Mouse (Mus musculus) liver, embryonic 15.5 days (tissue): ENCODE measurements around the gene Cfap126. TPM values are rescaled to one million over a fixed set of nuclear protein-coding genes. Genes with fewer than 3 reads are reported as not detected.
A peak's percentile ranks its signal among the peaks of the same experiment; 100 is the strongest.

Source experiments
- ATAC-seq: fragments of 200-750 bp; cut with Nextera tagmentation; 2 replicates; pipeline ENCODE4 v1.8.0; 2017; ENCODE audit warnings: moderate number of reproducible peaks, mild to moderate bottlenecking, moderate library complexity; ENCODE audit not compliant: insufficient read depth
- H3K27ac ChIP-seq: fragments of 300-500 bp; sonication (generic); replicated peaks from 2 replicates; pipeline ENCODE4 v1.5.1; 2015; ENCODE audit warnings: mild to moderate bottlenecking, inconsistent platforms
- H3K27me3 ChIP-seq: fragments of 300-500 bp; sonication (generic); 2 replicates; pipeline ENCODE4 v1.6.1; 2015; ENCODE audit warnings: mild to moderate bottlenecking, inconsistent platforms
- H3K36me3 ChIP-seq: fragments of 300-500 bp; sonication (generic); replicated peaks from 2 replicates; pipeline ENCODE4 v1.6.1; 2015; ENCODE audit warnings: moderate library complexity, mild to moderate bottlenecking, inconsistent platforms
- H3K4me1 ChIP-seq: fragments of 300-500 bp; sonication (generic); replicated peaks from 2 replicates; pipeline ENCODE4 v1.6.1; 2015; ENCODE audit warnings: inconsistent platforms
- H3K4me2 ChIP-seq: fragments of 300-500 bp; sonication (generic); 2 replicates; pipeline ENCODE4 v1.6.1; 2015; ENCODE audit warnings: moderate library complexity, mild to moderate bottlenecking, inconsistent platforms
- H3K4me3 ChIP-seq: fragments of 300-500 bp; sonication (generic); replicated peaks from 2 replicates; pipeline ENCODE4 v1.5.1; 2015; ENCODE audit warnings: mild to moderate bottlenecking, inconsistent platforms
- H3K9ac ChIP-seq: fragments of 300-500 bp; sonication (generic); 2 replicates; pipeline ENCODE4 v1.6.1; 2015; ENCODE audit warnings: moderate library complexity, mild to moderate bottlenecking, inconsistent platforms
- H3K9me3 ChIP-seq: fragments of 300-500 bp; sonication (generic); replicated peaks from 2 replicates; pipeline ENCODE4 v1.6.1; 2016; ENCODE audit warnings: inconsistent platforms
- WGBS: fragments of 180-500 bp; shearing (Covaris S2); methylation state at CpG from one replicate; pipeline ENCODE4 v1.1.7; 2015; ENCODE audit warnings: mixed read lengths; ENCODE audit not compliant: insufficient replicate concordance; 5-methylcytosine and 5-hydroxymethylcytosine counted together
- polyA plus RNA-seq: library from polyadenylated mRNA; unstranded; fragments of >200 nt; fragmentation: Nextera tagmentation; extraction: Ambion mirVana; gene quantifications from 2 replicates; pipeline ENCODE4 v1.2.1, GENCODE M21; 2015

Gene Cfap126
- polyA plus RNA-seq, 1 experiment from 2014 or later: 1.7 TPM

DNA sequence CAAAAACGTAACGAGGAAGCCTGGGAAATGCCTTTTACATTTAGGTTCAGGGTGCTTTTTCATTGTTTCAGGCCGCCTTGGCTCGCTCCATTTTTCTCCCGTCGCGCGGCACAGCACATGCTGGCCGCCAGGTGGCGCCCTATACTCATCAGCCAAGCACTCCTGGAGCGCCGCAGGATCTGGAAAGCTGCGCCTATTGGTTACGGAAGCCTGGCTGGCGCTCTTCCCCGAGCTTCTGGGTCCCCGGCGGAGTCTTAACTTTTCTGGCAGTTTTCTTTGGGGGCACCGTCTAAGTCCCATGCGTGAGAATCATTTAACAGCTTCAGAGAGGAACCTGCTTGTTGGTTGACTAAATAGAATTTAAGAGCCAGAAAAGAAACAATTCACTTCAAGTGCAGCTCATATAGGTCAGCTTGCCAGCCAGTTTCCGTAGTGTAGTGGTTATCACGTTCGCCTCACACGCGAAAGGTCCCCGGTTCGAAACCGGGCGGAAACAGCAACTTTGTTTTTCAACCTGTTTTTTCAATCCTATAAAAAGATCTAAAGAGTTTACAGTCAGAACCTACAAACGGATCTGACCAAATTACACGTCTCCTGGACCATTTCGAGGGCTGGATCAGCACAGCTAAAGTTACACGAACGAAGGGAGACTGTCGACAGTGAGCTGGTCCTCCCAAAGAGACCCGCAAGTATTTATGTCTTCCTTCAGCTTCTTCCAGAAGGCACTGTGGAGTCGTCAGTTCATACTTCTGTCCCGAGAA, 2.5 kb upstream of the Cfap126 start:
- peak overlapping the region; percentile 69 for H3K4me3 ChIP-seq
- H3K4me2 ChIP-seq: peak overlapping the region; percentile 85
- ATAC-seq: peak; percentile 85
- WGBS: under 1% methylated on average over 38 of the region's 38 CpGs
- no peaks in the 10 kb centered on the region for H3K9me3 ChIP-seq
- peak overlapping the region; percentile 88 for H3K27ac ChIP-seq
- H3K36me3 ChIP-seq: no peaks in the 10 kb centered on the region
- no peaks in the 10 kb centered on the region for H3K27me3 ChIP-seq
- H3K4me1 ChIP-seq: peaks cover 61% of the 10 kb centered on the region
- peak overlapping the region; percentile 61 for H3K9ac ChIP-seq

DNA sequence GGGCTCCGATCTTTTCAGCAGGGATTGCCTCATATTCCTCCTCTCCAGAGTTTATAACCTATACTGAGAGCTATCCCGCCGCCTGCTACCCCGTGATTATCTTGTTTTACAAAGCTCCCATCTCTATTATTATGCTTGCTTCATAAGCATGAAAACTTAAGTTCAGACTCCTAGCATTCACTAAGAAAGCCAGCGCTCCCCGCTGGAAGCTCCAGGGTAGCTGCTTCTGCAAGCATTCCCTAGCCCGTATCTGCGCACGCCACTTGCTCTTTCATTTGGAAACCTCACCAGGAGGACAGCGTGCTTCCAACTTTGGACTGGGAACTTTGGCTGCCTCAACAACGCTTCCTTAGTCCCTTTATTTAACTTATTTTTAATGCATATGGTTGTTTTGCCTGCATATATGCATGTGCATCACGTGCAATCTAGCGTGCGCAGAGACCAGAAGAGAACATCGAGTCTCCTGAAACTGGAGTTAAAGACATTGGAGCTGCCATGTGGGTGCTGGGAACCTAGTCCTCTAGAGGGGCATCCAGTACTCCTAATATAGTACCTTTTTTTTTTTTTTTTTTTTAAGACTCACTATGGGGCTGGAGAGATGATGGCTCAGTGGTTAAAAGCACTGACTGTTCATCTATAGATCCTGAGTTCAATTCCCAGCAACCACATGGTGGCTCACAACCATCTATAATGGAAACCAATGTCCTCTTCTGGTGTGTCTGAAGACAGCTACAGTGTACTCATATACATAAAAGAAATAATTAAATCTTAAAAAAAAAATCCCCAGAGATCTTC, 1.7 kb upstream of the Cfap126 start:
- Histone ChIP-seq H3K9ac (peak overlapping the region; percentile 61), H3K36me3 (no peaks in the 10 kb centered on the region), H3K27ac (peak overlapping the region; percentile 88), H3K9me3 (no peaks in the 10 kb centered on the region), H3K27me3 (no peaks in the 10 kb centered on the region), H3K4me3 (peak overlapping the region; percentile 69), H3K4me2 (peak overlapping the region; percentile 85), H3K4me1 (peaks cover 68% of the 10 kb centered on the region)
- ATAC-seq: peak; percentile 10
- 3% methylated on average over 15 of the region's 15 CpGs for WGBS

DNA sequence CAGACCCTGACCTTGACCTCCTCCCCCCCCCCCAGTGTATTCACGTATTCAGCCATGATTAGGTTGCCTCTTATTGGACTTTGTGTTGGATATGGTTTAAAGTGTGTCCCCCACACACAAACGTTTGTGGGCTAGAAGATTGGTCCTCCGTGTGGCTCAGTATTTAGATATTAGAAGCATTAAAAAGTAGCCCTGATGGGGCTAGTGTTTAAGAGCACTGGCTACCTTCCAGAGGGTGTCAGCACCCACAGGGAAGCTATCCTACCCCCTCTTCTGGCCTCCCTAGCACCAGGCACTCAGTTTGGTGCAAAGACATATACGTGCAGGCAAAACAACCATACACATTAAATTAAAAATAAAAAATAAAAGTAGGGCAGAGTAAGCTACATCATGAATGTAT, 732 bp upstream of the Cfap126 start:
- H3K9ac ChIP-seq: no peak overlapping the region
- H3K4me1 ChIP-seq: peaks cover 73% of the 10 kb centered on the region
- 63% methylated on average over 4 of the region's 4 CpGs for WGBS
- no peaks in the 10 kb centered on the region for H3K27me3 ChIP-seq
- no peak overlapping the region for H3K27ac ChIP-seq
- H3K4me2 ChIP-seq: peak overlapping the region; percentile 85
- H3K36me3 ChIP-seq: no peaks in the 10 kb centered on the region
- no peak for ATAC-seq
- no peak overlapping the region for H3K4me3 ChIP-seq
- no peaks in the 10 kb centered on the region for H3K9me3 ChIP-seq

DNA sequence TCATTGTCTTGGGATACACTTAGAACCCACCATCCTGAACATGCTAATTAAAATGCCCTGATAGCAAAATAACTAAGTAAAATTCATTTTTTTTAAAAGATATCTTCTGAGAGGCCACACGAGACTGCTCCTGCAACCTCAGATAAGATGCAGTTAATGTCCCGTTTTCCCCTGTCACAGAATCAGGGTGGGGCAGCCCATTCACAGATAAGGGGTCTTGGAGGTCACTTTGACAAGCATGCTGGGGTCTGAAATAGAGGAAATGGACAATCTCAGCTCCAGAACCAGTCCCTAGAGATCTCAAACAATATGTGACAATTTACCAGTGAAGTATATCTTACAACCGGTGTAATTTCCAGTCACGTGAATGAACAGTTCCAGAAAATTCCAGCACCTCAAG, 2.6 kb downstream of the Cfap126 start:
- no peak overlapping the region for H3K4me3 ChIP-seq
- H3K4me1 ChIP-seq: peaks cover 63% of the 10 kb centered on the region
- H3K27ac ChIP-seq: peak overlapping the region; percentile 14; the same call in 1 of the 2 replicates
- peak overlapping the region; percentile 13 for H3K4me2 ChIP-seq
- 37% methylated on average over 4 of the region's 4 CpGs for WGBS
- H3K27me3 ChIP-seq: no peaks in the 10 kb centered on the region
- no peak overlapping the region for H3K9ac ChIP-seq
- ATAC-seq: no peak
- no peaks in the 10 kb centered on the region for H3K36me3 ChIP-seq
- no peaks in the 10 kb centered on the region for H3K9me3 ChIP-seq

DNA sequence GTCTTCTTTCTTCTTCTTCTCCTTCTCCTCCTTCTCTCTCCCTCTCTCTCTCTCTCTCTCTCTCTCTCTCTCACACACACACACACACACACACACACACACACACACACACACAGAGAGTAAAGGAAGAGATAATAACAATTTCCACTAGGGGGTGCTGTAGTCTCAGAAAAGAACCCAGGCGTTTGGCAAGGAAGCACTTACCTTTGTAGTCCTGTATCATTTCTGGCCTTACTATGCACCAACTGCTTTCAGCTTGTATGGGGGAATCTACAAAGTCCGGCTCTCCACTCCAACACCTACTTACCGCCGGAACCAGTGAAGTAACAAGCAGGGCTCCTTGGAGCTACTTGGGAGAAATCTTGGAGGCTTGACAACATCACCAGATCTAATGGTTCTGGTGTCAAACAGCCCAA, 4.6 kb downstream of the Cfap126 start:
- Histone ChIP-seq H3K27me3 (no peaks in the 10 kb centered on the region), H3K27ac (no peak overlapping the region), H3K9ac (no peak overlapping the region), H3K4me2 (no peak overlapping the region), H3K9me3 (no peaks in the 10 kb centered on the region), H3K4me3 (no peak overlapping the region), H3K36me3 (no peaks in the 10 kb centered on the region), H3K4me1 (peaks cover 63% of the 10 kb centered on the region)
- ATAC-seq: peak; percentile 33; the same call in 1 of the 2 replicates
- WGBS: 4% methylated on average over 4 of the region's 4 CpGs

DNA sequence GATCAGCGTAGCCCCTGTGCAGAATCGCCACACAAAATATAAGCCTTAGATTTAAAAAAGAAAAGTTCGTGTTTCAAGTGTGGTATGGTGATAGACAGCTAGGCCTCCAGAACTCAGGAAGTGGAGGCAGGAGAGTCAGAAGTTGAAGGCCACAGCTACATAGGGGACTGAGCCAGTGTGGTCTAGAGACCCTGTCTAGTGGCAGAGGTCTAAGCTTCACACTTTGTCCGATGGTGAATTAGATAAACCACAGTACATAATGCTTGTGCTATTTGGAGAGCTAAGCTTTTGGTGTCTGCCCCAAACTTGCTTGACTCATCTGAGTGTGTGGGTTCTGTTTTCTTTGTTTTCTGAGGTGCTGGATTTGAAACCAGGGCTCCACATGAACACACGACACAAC, 5.3 kb downstream of the Cfap126 start:
- 63% methylated on average over 5 of the region's 5 CpGs for WGBS
- no peak for ATAC-seq
- Histone ChIP-seq H3K9me3 (no peaks in the 10 kb centered on the region), H3K27ac (0 out of 2 replicates have a peak overlapping the region, but pooled peaks have one; percentile 21), H3K9ac (no peak overlapping the region; the same call in 1 of the 2 replicates), H3K4me2 (no peak overlapping the region), H3K4me3 (no peak overlapping the region), H3K4me1 (peaks cover 63% of the 10 kb centered on the region), H3K27me3 (no peaks in the 10 kb centered on the region), H3K36me3 (no peaks in the 10 kb centered on the region)

DNA sequence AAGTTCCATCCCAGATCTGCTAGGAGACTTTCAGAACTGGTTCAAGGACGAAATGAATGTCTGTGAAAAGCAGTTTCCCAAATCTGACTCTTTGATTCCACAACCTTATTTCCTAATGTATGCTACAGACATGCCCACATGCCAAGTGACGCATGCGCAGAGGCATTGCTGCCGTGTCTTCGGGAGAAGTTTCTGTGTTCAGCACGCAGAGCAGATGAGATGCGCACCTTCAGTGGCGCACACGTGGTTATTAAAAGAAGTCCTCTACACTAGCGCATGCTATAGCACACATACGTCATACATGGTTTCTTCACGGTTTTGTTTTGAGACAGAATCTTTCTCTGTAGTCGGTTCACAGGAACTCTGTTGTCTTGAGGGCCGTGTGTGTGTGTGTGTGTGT, 5.7 kb downstream of the Cfap126 start:
- H3K27me3 ChIP-seq: no peaks in the 10 kb centered on the region

DNA sequence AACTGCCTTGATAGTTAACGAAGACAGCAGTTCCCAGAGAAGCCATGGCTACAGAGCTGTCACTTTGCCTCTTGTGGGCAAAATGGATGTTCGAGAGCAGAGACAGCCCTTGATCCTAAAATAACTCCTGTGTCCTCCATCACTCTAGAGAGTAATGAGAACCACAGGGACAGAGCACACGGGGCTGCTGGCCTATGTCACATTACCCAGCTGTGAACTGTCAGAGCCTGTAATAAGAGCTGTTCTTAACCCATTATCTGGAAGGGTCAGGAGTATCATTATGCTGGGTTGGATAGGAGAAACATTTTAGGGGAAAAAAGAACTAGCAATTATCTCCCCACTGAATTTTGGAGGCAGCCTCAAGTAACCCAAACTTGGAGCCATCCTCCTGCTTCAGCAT, 7.2 kb downstream of the Cfap126 start:
- WGBS: 56% methylated on average over 3 of the region's 3 CpGs
- Histone ChIP-seq H3K4me1 (peaks cover 60% of the 10 kb centered on the region), H3K27me3 (no peaks in the 10 kb centered on the region), H3K9ac (no peak overlapping the region), H3K4me2 (no peak overlapping the region), H3K4me3 (no peak overlapping the region), H3K27ac (no peak overlapping the region), H3K9me3 (no peaks in the 10 kb centered on the region), H3K36me3 (no peaks in the 10 kb centered on the region)
- ATAC-seq: no peak

More for the DNA sequence above, 5.7 kb downstream of the Cfap126 start:
- no peaks in the 10 kb centered on the region for H3K9me3 ChIP-seq
- no peak overlapping the region for H3K27ac ChIP-seq
- H3K9ac ChIP-seq: no peak overlapping the region
- H3K36me3 ChIP-seq: no peaks in the 10 kb centered on the region
- no peak overlapping the region for H3K4me3 ChIP-seq
- peaks cover 63% of the 10 kb centered on the region for H3K4me1 ChIP-seq
- 82% methylated on average over 14 of the region's 14 CpGs for WGBS
- H3K4me2 ChIP-seq: no peak overlapping the region
- ATAC-seq: no peak

DNA sequence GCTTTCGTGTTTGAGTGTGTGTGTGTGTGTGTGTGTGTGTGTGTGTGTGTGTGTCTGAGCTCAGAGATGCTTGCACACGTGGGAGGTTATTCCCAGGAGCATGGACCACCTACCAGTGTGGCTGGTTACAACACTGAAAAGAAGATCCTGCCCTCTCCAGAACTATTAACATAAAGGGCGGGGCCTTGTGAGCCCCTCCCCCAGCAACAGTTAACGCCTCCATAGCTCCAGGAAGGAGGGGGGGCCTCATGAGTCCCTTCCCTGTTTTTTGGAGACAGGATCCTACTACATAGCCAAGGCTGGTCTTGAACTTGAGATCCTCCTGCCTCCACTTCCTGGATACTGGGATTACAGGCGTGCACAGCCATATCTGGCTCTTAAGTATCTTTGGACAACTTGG, 8.1 kb downstream of the Cfap126 start:
- 0 out of 2 replicates have a peak, but pooled peaks cover 4% of the 10 kb centered on the region for H3K36me3 ChIP-seq
- WGBS: 51% methylated on average over 5 of the region's 5 CpGs
- H3K9ac ChIP-seq: no peak overlapping the region
- H3K4me2 ChIP-seq: no peak overlapping the region
- H3K4me1 ChIP-seq: peaks cover 51% of the 10 kb centered on the region
- no peak overlapping the region for H3K4me3 ChIP-seq
- no peak overlapping the region for H3K27ac ChIP-seq
- no peaks in the 10 kb centered on the region for H3K27me3 ChIP-seq
- H3K9me3 ChIP-seq: no peaks in the 10 kb centered on the region
- ATAC-seq: no peak

DNA sequence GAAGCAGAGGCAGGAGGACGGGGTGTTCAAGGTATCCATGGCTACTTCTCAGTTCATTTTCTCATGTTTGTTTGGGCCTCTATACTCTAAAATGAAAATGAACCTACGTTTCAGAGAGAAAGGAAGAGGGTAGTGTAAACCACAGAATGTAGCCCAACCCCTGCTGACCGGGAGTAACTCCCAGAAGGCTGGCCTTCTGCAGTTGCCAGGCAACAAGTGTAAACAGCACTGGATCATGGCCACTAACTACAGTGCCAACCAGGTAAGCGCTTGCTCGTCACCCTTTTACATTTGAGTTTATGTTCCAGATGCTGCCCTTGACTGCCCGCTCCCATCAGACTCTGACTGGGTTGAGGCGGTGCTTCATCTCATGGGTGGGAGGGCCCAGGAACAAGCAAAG, 9.2 kb downstream of the Cfap126 start:
- ATAC-seq: peak; percentile 23; the same call in 1 of the 2 replicates
- Histone ChIP-seq H3K27ac (peak overlapping the region; percentile 63), H3K4me1 (peaks cover 45% of the 10 kb centered on the region), H3K4me2 (peak overlapping the region; percentile 35), H3K36me3 (peaks cover 13% of the 10 kb centered on the region; the same call in 1 of the 2 replicates), H3K9ac (no peak overlapping the region), H3K9me3 (no peaks in the 10 kb centered on the region), H3K27me3 (no peaks in the 10 kb centered on the region), H3K4me3 (no peak overlapping the region)
- WGBS: 37% methylated on average over 7 of the region's 7 CpGs

DNA sequence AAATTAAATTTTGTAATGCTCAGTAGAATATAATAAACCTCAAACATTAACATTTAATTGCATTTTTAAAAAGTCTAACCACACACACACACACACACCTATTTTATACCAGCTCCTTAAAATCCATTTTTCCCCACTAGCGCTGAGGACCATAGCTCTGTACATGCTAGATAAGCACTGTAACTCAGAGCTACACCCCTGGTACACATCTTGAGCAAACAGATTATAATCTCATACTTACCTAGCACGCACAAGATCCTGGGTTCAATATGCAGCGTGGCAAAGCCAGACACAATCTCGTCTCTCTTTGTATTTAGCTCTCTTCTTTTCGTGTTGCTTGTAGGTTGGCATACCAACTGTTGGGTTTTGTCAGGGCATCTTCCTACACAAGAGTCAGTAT, 10.7 kb downstream of the Cfap126 start:
- ATAC-seq: peak; percentile 92
- Histone ChIP-seq H3K9me3 (no peaks in the 10 kb centered on the region), H3K27ac (peak overlapping the region; percentile 63), H3K4me3 (no peak overlapping the region; the same call in 1 of the 2 replicates), H3K4me2 (peak overlapping the region; percentile 59), H3K27me3 (no peaks in the 10 kb centered on the region), H3K4me1 (peaks cover 41% of the 10 kb centered on the region), H3K9ac (no peak overlapping the region), H3K36me3 (peaks cover 27% of the 10 kb centered on the region)
- WGBS: 30% methylated on average over 5 of the region's 5 CpGs
